Mouse (Mus musculus): ENCODE measurements at regions not wholly inside any gene's neighbourhood (a gene's known extent, or its start where the extent isn't known, plus 50 kb on each side); places are given as distances from the start of the nearest gene placed in this dataset.

DNA sequence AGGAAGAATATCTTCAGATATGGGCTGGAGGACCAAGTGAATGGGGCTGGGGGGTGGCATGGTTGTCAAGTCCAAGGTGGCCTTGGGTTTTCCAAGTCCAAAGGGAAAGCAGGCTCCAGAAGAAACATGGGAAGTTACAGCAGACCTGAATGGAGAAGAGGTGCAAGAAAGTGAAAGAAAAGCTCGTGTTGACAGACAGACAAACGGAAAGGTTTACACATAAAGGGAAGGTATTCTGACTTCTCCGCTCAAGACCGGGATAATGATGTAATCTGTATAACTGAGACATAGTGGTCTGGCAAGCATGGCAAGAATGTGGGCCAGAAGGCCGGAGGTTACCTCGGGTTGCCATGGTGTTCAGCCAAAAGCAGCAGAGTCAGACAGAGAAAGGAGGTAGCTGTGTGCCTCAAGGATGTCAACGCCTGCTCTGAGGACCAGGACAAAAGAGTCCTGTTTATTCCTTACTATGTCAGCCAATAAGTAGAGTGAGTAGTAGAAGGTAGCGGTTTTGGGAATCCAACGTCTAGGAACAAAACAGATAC lies 50.8 kb upstream of the Elk3 start:
- peak; percentile 79 for DNase-seq

DNA sequence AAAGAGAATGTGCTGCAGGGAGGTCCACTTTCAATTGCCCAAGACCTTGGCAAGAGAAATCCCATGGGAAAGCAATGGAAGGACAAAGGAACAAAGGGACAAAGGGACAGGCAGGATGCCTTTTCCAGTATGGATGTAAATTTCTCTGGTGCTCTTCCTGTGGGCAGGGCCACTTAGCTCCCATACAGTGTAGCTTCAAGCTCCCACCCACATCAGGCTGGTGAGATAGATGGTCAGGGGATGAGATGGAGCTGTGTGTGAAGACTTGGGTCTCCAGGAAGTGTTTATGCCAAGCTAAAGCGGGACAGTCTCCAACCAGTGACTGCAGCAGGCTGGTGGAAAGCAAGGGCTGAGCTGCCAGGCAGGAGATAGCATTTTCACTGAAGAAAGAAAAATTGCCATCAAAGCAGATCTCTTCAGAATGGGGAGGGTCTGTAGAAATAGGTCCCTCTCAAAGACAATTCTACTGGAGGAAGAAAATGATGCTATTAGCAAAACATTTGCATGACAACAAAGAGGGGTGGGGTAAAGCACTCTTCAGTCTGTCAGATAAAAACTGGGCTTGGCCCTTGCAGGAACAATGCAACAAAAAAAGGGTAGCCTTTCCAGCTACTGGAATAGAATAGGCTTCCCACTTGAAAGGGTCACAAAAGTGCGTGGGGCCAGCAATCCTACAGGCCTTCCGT lies 53.3 kb upstream of the Elk3 start:
- DNase-seq = no peak

GRCm38 (mm10) chr10:93364881-93365280 lies 53.9 kb upstream of the Elk3 start:
- peak; percentile 95 for DNase-seq

DNA sequence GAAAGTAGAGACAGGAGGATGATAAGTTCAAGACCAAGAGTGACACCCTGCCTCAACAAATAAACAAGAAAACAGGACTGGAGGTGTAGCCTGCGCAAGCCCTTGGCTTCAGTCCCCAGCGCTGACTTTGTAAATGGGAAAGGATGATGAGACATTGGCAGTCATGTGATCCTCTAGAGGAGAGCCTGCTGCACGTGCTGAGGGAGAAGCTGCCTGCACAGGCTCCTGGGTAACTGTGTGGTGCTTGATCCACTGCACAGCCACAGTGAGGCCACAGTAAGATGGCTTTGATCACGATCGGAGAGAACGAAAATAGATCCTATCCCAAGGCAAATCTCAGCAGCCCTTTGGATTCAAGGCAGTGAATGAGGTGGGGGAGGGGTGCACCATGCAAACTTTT lies 54.4 kb upstream of the Elk3 start:
- peak; percentile 96 for DNase-seq

DNA sequence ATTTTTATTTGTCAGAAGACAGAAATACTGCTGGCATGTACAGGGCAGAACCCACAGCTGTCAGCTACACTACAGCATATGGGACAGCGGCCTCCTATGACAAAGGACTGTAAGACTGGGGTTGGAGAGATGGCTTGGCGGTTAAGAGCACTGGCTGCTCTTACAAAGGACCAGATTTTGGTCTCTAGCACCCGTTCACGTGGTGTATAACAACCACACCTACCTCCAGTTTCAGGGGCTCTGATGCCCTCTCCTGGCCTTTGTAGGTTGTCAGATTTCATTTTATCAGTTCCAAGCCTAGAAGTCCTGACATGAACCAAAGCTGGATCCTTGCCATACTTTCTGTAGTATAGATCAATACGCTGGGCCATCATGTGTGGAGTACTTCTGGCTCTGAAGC lies 54.9 kb upstream of the Elk3 start:
- no peak for DNase-seq

DNA sequence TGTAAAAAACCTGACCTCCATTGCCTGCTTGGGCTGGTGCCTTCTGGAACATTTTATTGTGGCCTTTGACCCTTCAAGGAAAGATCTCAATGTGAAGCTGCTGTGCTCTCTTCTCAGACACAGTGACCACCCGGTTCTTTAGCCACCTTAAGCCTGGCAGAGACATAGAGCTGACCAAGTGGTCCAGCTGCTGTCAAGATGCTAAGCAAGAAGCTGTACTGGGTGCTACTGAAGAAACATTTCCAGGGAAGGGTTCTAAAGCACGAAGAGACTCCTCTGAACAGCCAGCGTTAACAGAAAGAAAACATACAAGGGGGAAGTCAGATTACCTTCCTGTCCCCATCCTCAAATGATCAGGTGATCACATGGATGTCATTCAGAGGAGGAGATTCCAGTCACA lies 58.8 kb upstream of the Elk3 start:
- DNase-seq = peak; percentile 82

GRCm38 (mm10) chr10:93370331-93370730 lies 59.4 kb upstream of the Elk3 start:
- peak; percentile 93 for DNase-seq

GRCm38 (mm10) chr10:93372281-93372680 lies 61.3 kb upstream of the Elk3 start:
- peak; percentile 85 for DNase-seq

GRCm38 (mm10) chr10:93373265-93373664 lies 62.3 kb upstream of the Elk3 start:
- DNase-seq = no peak

DNA sequence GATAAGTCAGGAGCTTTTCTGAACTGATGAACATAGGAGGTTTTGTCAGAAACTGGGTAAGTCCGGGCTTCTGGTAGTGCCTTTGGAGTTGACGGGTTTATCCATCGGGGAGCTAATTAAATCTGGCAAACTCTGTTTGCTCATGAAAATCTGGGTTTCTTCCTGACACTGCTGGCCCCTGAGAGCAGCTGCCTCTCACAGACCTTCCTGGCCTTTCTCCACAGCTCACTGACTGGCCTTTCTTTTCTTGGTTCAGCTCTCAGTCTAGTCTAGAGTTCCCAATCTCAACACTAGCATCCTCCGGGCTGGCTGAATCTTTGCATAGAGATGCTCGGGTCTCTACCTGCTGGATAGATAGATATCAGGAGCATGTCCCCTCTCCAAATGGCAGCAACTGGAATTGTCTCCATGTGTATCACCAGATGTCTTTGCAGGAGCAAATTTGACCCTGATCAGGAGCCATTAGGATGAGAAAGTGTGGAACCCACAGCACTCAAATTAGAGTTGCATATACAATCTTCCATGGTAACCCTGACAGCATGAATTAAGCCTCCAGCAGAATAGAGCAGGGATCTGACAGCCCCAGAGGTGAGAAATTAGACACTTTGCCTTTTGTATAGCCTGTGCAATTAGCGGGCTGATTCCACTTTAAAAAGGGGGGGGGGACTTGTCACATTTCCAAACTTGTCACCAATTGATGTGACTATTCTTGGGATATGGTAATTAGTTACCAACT lies 63.2 kb upstream of the Elk3 start:
- DNase-seq = peak; percentile 83

DNA sequence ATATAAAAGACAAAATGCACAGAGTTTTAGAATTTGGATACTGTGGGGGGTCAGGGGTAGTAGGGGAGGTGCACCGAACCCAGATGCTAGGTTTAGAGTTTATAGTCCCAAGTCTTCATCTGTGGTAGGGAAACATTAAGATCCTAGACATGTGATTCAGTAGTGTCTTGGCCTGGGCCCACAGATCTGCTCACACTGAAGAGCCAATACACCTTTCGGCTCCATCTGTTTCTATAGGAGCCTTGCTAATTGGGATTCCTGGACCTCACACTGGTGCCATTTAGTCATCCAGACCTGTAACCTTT lies 63.7 kb upstream of the Elk3 start:
- DNase-seq = no peak

DNA sequence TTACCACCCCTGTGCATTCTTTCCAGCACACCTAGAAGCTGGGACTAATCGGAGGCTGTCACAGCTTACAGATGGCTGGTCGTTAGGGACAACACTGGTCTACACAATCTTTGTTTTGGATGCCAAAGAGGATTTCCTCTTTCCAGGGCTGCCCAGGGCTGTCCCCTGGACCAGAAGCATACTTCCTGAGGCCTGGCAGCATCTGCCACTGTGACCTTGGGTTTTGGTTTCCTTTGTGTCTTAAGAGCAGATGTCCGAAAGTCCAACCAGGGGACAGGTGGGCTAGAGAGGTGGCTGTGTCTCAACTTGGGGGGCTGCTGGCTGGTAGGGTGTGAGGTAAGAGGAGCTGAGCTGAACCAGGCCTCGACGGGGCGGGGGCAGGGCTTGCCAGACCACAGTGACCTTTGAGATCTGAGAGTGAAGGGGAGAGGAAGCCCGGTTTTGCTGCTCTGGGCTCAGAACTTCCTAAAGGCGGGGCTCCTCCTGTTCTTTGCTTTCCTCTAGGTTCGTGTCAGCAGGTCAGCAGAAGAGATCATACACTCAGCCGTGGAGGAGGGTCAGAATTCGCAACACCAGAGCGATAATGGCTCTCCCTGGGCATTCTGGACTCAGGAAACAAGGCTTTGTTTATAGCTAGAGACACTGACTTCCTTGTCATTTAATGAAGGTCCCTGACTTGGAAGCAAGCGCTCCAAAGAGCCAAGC lies 64.2 kb upstream of the Elk3 start:
- DNase-seq = peak; percentile 99

- DNase-seq = peak; percentile 92
Measured at GRCm38 (mm10) chr10:93375771-93376170, 64.8 kb upstream of the Elk3 start.

GRCm38 (mm10) chr10:93376457-93376941 lies 65.6 kb upstream of the Elk3 start:
- DNase-seq = peak; percentile 98

DNA sequence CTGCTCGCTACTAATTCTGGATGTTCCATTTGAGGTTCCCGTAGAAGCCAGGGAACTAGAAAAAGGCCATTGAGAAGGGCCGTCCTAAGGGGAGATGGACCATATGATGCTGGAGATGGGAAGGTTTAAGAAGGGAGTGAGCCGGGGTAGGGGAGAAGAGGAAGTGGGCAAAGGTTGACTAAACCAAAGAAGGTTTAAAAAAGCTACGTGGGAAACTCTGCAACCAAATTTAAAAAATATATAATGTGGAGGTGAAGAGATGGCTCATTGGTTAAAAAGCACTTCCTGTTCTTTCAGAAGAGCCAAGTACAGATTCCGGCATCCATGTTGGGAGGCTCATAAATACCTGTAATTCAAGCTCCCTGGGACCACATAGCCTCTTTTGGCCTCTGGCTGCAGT lies 63.9 kb upstream of the Lta4h start:
- peak; percentile 33 for DNase-seq

DNA sequence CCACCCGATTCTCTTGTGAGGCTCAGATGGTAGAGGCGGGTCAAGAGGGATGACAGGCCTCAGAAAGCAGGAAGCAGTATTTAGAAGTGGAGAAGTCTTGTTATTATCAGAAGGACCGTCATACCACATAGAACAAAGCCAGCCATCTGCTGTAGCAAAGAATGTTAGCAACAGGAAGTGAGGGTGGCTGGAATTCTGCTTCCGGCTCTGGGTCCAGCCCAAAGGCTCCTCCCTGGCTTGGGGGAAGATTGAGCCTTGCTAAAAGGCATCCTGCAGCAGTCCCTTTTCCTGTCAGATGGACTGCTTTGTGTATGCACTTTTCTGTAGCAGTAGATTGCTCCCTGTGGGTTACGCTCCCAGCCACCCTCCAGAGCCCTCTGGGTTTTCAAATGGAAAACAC lies 61.9 kb upstream of the Lta4h start:
- peak; percentile 96 for DNase-seq

DNA sequence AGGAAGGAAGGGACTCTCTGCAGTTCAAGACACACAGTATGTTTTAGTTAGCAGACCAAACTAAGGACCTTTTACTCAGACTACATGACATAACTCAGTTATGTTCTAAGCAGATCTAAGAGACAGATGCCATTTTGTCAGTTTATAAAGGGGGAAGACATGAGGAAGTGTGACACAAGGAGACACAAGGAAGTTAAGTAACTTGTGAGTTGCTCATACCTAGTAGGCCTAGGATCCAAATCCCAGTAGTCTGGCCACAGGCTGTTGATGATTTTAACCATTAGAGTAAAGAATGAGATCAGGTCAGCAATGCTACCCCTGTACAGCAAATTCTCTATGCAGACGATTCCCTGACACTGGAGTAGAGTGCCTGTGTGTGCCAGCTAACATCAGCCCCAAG lies 59.3 kb upstream of the Lta4h start:
- DNase-seq = peak; percentile 51

DNA sequence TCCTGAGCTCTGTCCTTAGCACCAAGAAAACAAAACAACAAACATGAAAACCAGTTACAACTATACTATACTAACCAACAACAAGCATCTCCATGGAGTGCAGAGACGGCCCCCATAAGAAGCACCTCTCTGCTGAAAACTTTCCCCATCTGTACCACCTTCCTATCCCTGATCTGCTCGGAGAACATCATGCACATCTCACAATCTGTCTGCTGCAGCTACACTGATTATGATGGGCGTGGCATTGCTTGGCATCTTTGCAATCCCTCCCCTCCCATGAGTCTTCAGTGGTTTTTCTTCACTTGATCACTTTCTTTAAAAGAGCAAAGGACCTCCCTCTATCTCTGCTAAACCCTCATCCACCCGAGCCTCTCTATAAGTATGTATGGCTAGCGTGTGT lies 55.5 kb upstream of the Lta4h start:
- DNase-seq = peak; percentile 25

DNA sequence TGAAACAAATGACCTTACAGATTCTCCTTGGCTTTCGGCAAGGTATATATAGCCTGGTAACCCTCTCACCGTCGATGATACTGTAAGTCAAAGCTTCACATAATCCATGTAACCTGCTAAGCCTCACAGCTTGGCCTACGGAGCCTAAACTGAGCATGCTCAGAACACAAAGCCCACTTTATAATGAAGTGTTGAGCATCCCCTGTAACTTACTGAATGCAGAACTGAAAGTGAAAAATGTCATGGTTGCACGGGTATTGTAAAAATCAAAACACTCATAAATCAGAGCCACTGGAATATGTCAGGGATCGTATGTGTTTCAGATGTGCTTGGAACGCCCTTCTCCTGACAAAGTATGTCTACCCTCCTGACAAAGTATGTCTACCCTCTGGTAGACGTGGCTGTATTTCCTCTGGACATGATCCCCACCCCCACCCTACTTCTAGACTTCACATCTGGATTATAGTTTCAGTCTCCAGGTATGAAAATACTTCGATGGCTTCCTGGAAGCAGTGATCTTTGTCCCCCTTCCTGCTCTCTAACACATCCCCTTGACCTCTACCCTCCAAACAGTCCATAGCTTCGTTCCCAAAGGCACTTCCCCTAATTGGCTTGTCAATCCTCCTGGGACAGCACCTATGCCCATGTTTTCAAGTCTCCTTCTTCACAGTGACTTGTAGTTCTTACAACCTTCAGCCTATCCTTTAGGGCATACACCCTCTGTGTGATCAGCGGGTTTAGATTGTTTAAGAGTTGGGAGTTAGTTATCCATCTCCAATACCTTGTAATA lies 54.5 kb upstream of the Lta4h start:
- peak; percentile 92 for DNase-seq

DNA sequence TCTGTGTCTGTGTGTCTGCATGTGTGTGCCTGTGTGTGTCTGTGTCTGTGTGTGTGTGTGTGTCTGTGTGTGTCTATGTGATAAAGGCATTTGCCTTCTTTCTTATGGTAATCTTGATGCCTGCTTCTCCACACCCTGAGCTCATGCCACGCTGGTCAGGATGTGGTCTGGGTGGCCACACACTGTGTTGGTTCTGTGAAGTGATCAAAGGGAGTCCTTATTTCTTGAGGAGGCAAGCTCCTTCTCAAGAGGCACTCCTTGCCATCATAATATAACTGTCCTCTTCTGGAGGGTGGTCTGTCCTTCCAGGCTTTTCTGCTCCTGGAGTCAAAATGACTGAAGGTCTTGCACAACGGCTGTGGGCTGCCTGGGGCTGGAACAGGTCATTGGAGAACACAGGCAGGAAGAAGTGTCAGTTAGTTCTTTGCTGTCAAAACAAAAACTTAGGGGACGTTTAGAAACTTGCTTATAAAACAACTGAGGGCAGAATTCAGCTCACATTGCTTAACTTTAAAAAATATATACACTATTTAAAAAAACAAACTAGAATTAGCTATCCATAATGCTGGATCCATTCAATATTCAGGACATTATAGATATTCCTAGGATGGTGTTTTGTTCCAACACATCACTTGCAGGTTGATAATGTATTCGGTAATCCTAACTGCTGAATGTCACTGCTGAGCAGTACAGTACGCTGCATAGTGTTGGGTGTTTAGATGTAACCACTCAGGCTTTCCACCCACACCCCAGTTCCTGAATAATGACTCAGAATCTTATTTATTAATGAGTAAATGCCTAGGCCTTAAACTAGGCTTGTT lies 50.3 kb upstream of the Lta4h start:
- DNase-seq = peak; percentile 72

Data from heart, adult 11 months (tissue).